Mouse (Mus musculus) liver, embryonic 15.5 days (tissue): ENCODE measurements at regions not wholly inside any gene's neighbourhood (a gene's known extent, or its start where the extent isn't known, plus 50 kb on each side); places are given as distances from the start of the nearest gene placed in this dataset.

Experiments
- ATAC-seq: fragments of 200-750 bp; cut with Nextera tagmentation; 2 replicates; pipeline ENCODE4 v1.8.0; 2017; ENCODE audit warnings: moderate number of reproducible peaks, mild to moderate bottlenecking, moderate library complexity; ENCODE audit not compliant: insufficient read depth
- H3K27ac ChIP-seq: fragments of 300-500 bp; sonication (generic); replicated peaks from 2 replicates; pipeline ENCODE4 v1.5.1; 2015; ENCODE audit warnings: mild to moderate bottlenecking, inconsistent platforms
- H3K27me3 ChIP-seq: fragments of 300-500 bp; sonication (generic); 2 replicates; pipeline ENCODE4 v1.6.1; 2015; ENCODE audit warnings: mild to moderate bottlenecking, inconsistent platforms
- H3K36me3 ChIP-seq: fragments of 300-500 bp; sonication (generic); replicated peaks from 2 replicates; pipeline ENCODE4 v1.6.1; 2015; ENCODE audit warnings: moderate library complexity, mild to moderate bottlenecking, inconsistent platforms
- H3K4me1 ChIP-seq: fragments of 300-500 bp; sonication (generic); replicated peaks from 2 replicates; pipeline ENCODE4 v1.6.1; 2015; ENCODE audit warnings: inconsistent platforms
- H3K4me2 ChIP-seq: fragments of 300-500 bp; sonication (generic); 2 replicates; pipeline ENCODE4 v1.6.1; 2015; ENCODE audit warnings: moderate library complexity, mild to moderate bottlenecking, inconsistent platforms
- H3K4me3 ChIP-seq: fragments of 300-500 bp; sonication (generic); replicated peaks from 2 replicates; pipeline ENCODE4 v1.5.1; 2015; ENCODE audit warnings: mild to moderate bottlenecking, inconsistent platforms
- H3K9ac ChIP-seq: fragments of 300-500 bp; sonication (generic); 2 replicates; pipeline ENCODE4 v1.6.1; 2015; ENCODE audit warnings: moderate library complexity, mild to moderate bottlenecking, inconsistent platforms
- H3K9me3 ChIP-seq: fragments of 300-500 bp; sonication (generic); replicated peaks from 2 replicates; pipeline ENCODE4 v1.6.1; 2016; ENCODE audit warnings: inconsistent platforms
- whole genome bisulfite sequencing: fragments of 180-500 bp; shearing (Covaris S2); methylation state at CpG from one replicate; pipeline ENCODE4 v1.1.7; 2015; ENCODE audit warnings: mixed read lengths; ENCODE audit not compliant: insufficient replicate concordance; 5-methylcytosine and 5-hydroxymethylcytosine counted together

DNA sequence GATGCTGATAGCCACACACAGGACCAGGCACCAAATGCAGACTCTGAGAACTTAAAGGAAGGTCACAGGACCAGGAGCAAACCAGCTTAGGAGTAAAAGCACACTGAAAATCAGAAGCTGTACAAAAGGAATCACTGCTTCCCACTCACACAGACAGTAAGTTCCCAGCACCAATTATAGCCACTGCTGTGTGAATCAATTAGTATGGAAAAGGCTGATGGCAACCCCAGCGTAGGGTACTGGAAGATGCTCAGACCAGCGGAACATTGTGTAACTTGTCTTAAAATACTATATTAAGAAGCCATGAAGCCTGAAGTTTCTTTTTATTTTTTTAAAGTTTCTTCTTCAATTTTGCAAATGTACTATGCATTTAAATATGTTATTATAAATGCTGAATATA lies 115.8 kb downstream of the Lnpk start:
- Histone ChIP-seq H3K27ac (no peak overlapping the region), H3K36me3 (no peaks in the 10 kb centered on the region), H3K27me3 (no peaks in the 10 kb centered on the region), H3K4me1 (no peaks in the 10 kb centered on the region), H3K4me3 (no peak overlapping the region), H3K9me3 (no peaks in the 10 kb centered on the region), H3K9ac (no peak overlapping the region), H3K4me2 (no peak overlapping the region)
- WGBS = 75% methylated on average over 2 of the region's 2 CpGs
- no peak for ATAC-seq

DNA sequence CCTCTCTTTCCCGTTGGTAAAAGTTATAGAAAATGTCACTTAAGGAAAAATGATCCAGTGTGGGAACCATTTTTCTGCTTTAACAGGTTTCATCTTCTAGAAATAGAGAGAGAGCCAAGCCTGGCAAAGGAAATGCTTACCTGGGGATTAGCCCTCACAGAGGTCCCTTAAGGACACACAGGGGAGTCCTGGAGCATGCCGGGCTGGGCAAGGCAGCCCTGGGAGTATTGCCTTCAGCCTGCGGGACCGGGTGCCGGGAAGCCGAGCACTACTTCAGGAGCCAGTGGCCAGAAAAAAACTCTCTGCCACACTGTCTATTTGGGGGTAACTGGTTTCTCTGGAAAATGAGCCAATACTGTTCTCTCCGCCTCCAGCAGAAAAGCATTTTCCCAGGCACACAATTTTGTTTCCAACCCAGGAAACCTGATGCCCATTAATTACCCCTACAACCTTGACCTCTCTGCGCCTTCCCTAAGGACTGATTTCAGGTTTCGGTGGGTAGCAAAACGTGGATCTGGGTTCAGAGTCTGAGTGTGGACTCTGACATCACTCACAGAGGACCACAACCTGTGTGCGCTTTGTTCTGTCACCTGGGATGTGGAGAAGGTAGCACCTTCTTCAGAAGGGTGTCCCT lies 117.9 kb downstream of the Lnpk start:
- no peak overlapping the region for H3K4me2 ChIP-seq
- no peaks in the 10 kb centered on the region for H3K27me3 ChIP-seq
- no peaks in the 10 kb centered on the region for H3K4me1 ChIP-seq
- no peaks in the 10 kb centered on the region for H3K9me3 ChIP-seq
- H3K27ac ChIP-seq = no peak overlapping the region
- H3K9ac ChIP-seq = no peak overlapping the region
- H3K36me3 ChIP-seq = no peaks in the 10 kb centered on the region
- no peak overlapping the region for H3K4me3 ChIP-seq
- WGBS = 50% methylated on average over 11 of the region's 11 CpGs
- no peak for ATAC-seq

DNA sequence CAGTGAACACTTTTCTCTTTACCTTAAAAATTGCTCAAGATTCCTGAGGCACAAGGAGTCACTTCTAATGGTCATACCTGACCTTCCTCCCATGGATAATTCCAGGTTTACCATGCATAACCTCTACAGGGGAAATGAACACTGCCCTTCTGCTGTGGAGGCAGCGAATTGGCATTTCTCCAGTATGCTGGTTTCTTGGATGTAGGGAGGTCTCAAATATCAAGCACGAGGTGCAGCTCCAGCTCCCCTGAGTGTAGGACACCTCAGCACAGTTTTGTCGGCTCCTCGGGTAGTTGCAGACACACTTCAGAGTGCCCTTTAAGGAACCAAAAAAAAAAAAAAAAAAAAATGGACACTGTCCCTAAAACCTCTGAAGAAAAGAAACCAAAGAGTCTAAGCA lies 124.8 kb downstream of the Lnpk start:
- Histone ChIP-seq H3K4me2 (no peak overlapping the region), H3K36me3 (no peaks in the 10 kb centered on the region), H3K9me3 (no peaks in the 10 kb centered on the region), H3K4me3 (no peak overlapping the region), H3K27ac (no peak overlapping the region), H3K4me1 (no peaks in the 10 kb centered on the region), H3K27me3 (no peaks in the 10 kb centered on the region), H3K9ac (no peak overlapping the region)
- ATAC-seq = no peak
- 59% methylated on average over 4 of the region's 4 CpGs for WGBS

DNA sequence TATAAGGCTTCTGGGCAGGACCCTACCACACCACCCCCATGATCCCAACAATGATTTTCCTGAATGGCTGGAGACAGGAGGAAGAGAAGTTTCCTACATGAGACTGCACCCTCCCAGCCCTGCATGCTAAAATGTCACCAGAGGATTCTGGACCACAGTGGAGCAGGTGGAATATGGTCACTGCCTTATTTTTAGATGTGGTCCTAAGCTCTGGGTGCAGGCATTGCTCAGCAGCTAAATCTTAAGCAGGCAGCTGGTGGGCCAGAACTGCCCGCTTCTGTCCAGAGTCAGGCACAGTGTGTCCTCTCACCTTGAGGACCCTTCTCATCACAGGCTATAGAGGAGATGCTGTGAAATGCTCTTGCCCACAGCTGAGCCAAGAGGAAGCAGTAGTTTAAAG lies 126.6 kb downstream of the Lnpk start:
- no peak overlapping the region for H3K9ac ChIP-seq
- no peak overlapping the region for H3K27ac ChIP-seq
- no peaks in the 10 kb centered on the region for H3K27me3 ChIP-seq
- H3K4me3 ChIP-seq = no peak overlapping the region
- H3K4me2 ChIP-seq = no peak overlapping the region
- H3K36me3 ChIP-seq = no peaks in the 10 kb centered on the region
- no peaks in the 10 kb centered on the region for H3K9me3 ChIP-seq
- no peaks in the 10 kb centered on the region for H3K4me1 ChIP-seq
- WGBS = 90% methylated on average over 1 of the region's 1 CpGs
- ATAC-seq = no peak

DNA sequence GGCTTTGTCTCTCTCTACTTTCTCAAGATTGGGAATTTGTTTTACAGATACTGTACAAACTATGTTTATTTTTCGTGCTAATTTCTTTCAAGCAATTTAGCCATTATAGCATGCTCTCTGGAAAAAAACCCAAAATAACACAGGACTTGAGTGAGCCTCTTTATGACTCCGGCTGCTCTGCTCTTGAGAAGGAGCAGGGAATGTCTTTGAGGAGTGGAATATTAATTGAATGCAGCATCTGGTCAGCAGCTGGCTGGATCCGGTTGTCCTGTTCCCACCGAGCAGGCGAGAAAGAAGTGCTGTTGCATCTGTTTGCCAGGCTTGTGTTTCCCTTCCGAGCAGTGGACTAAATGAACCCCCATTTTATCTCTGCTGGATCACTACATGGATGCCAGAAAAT lies 127.7 kb downstream of the Lnpk start:
- no peak overlapping the region for H3K9ac ChIP-seq
- no peaks in the 10 kb centered on the region for H3K9me3 ChIP-seq
- no peak for ATAC-seq
- H3K36me3 ChIP-seq = no peaks in the 10 kb centered on the region
- H3K27ac ChIP-seq = no peak overlapping the region
- WGBS = 53% methylated on average over 6 of the region's 6 CpGs
- no peak overlapping the region for H3K4me2 ChIP-seq
- no peaks in the 10 kb centered on the region for H3K27me3 ChIP-seq
- no peaks in the 10 kb centered on the region for H3K4me1 ChIP-seq
- H3K4me3 ChIP-seq = no peak overlapping the region

DNA sequence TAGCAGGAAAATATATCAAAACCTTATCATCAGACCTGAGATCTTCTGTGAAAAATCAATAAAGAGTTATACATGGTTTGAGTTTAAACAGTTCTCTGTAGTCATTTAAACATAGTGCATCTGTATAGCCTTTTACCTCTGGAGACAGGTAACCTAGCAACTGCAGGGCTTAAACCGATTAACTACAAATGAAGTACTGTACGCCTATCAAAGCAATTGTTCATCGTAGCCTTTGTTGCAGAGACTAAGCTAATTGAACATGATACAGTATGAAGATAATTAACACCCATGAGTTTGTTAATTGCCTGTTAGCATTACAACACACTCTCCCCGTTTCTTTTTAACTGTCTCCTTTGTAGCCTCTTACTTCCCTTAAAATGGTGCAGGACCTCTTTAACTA lies 128.2 kb downstream of the Lnpk start:
- Histone ChIP-seq H3K4me2 (no peak overlapping the region), H3K4me3 (no peak overlapping the region), H3K9me3 (no peaks in the 10 kb centered on the region), H3K27me3 (no peaks in the 10 kb centered on the region), H3K4me1 (no peaks in the 10 kb centered on the region), H3K9ac (no peak overlapping the region), H3K36me3 (no peaks in the 10 kb centered on the region), H3K27ac (no peak overlapping the region)
- no peak for ATAC-seq
- 62% methylated on average over 4 of the region's 4 CpGs for WGBS

DNA sequence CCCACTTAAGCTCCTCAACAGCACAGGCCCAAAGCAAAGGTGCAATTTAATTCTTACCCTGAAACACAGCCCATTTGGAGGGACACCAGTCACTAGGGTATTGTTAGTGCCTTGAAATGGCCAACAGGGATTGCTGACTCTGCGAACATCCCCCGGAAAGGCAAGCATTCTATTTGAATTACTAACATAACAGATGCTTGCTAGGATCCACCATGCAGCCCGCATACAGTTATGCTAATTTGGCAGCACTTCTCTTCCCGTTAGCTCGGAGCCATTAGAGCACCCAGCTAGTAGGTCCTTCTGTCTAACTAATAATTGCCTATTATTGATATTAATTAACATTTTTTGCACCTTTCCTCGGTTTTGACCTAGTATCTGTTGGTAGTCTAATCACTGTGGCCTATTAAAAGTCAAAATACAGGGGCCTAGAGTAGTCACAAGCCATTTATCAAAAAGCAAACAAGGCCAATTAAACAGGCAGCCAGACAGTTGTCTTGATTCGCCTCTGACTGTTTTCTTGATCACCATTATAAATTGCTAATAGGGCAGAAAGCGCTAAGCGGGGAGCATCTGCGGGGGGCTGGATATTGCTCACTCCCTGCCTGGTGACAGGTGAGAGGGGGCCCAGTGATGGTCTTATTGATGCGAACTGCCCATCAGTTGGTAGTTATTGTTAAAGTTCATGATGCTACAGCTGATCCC lies 129.0 kb downstream of the Lnpk start:
- Histone ChIP-seq H3K36me3 (no peaks in the 10 kb centered on the region), H3K27me3 (no peaks in the 10 kb centered on the region), H3K9ac (no peak overlapping the region), H3K4me3 (no peak overlapping the region), H3K4me1 (no peaks in the 10 kb centered on the region), H3K9me3 (no peaks in the 10 kb centered on the region), H3K4me2 (no peak overlapping the region), H3K27ac (no peak overlapping the region)
- WGBS = 68% methylated on average over 11 of the region's 11 CpGs
- no peak for ATAC-seq

DNA sequence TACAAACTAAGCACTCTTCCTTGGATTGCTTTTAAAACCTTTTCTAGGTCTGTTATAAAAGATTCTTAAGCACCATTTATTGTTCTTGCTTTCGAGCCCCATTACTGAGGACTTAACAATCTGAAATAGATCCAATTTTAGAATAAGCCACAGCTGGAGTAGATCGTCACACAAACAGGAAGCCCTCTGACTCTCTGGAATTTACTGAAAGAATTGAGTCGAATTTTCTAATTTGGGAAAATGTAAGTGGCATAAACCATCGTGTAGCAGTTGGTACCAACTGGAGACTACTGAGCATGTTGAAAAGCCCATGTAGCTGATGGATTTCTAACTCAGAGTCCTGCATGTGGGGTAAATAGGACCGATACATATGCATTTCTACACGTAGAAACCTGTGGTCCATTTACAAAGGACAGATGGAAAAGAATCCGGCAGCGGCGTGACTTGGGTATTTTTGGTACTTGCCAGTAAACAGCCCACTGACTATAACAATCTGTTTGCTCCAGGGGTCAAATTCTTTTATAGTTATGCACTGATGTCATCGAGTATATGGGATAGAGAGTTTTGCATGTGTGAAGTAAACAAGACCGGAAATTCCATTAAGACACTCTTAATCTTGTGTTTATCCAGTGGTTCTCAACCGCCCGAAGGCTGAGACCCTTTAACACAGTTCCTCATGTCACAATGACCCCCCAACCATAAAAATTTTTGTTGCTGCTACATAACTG lies 143.9 kb downstream of the Lnpk start:
- H3K27me3 ChIP-seq = no peaks in the 10 kb centered on the region
- no peak for ATAC-seq
- no peaks in the 10 kb centered on the region for H3K36me3 ChIP-seq

DNA sequence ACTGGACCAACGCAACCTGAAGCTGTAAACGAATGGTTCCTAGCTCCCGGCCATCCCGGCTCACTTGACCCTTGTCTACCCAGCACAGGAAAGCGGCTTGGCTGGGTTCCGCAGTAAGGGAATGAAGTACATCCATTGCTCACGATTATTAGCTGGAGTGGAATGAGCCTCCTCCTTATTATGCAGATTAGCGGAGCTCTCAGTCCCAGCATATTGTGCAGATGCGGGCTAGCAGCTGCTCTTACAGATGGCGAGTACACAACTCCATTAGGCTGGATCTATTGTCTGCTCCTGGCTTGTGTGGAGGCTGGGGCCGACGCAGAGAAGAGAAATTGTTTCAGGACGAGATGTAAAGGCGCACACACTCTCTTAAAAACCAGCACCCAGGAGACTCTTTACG lies 152.5 kb downstream of the Lnpk start:
- no peaks in the 10 kb centered on the region for H3K27me3 ChIP-seq
- ATAC-seq = no peak
- no peak overlapping the region for H3K4me3 ChIP-seq
- H3K9ac ChIP-seq = no peak overlapping the region
- H3K9me3 ChIP-seq = no peaks in the 10 kb centered on the region
- H3K27ac ChIP-seq = no peak overlapping the region
- 76% methylated on average over 15 of the region's 15 CpGs for WGBS
- H3K4me1 ChIP-seq = no peaks in the 10 kb centered on the region
- no peak overlapping the region for H3K4me2 ChIP-seq
- H3K36me3 ChIP-seq = no peaks in the 10 kb centered on the region

More for the DNA sequence above, 143.9 kb downstream of the Lnpk start:
- no peak overlapping the region for H3K4me3 ChIP-seq
- no peak overlapping the region for H3K9ac ChIP-seq
- no peak overlapping the region for H3K4me2 ChIP-seq
- WGBS = 68% methylated on average over 13 of the region's 13 CpGs
- no peaks in the 10 kb centered on the region for H3K4me1 ChIP-seq
- no peak overlapping the region for H3K27ac ChIP-seq
- H3K9me3 ChIP-seq = no peaks in the 10 kb centered on the region

DNA sequence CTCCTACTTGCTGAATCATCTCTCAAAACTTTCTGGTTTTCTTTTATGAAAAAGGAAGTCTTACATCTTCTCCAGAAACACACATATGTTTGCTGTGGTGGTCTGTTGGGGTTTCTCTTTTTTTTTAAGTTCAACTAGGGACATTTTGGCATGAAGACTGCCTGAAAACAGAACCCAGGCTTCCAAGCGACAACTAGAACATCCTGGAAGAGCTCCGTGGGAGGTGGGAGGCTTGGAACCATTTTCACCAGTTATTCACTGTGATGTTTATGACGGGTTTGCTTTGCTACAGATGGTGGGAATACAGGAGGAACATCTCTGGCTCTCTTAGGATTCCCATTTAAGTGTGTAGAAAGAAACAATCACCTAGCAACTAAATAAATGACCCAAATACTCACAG lies 154.5 kb downstream of the Lnpk start:
- WGBS = 60% methylated on average over 3 of the region's 3 CpGs
- Histone ChIP-seq H3K4me1 (no peaks in the 10 kb centered on the region), H3K9ac (no peak overlapping the region), H3K4me2 (no peak overlapping the region), H3K4me3 (no peak overlapping the region), H3K9me3 (no peaks in the 10 kb centered on the region), H3K36me3 (no peaks in the 10 kb centered on the region), H3K27ac (no peak overlapping the region), H3K27me3 (no peaks in the 10 kb centered on the region)
- no peak for ATAC-seq

DNA sequence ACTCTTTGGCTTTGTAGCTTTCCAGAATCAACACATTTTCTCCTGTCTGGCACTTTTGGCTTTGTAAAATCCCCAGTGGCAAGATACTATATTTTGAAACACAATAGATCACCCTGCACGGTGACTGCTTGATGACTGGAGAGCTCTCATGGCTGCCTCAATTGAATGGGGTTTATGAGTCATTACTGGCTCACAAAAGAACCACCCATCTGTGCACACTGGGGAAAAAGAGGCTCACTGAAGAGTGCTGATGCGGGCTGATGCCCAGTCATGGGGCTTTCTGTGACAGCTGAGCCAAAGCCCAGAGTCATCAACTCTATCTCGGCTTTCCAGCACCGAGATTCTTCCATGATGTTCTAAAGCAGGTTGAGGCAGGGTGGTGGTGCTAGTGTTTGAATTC lies 163.1 kb downstream of the Lnpk start:
- no peak overlapping the region for H3K27ac ChIP-seq
- no peak for ATAC-seq
- no peaks in the 10 kb centered on the region for H3K4me1 ChIP-seq
- H3K36me3 ChIP-seq = no peaks in the 10 kb centered on the region
- no peak overlapping the region for H3K4me3 ChIP-seq
- H3K4me2 ChIP-seq = no peak overlapping the region
- no peaks in the 10 kb centered on the region for H3K27me3 ChIP-seq
- H3K9ac ChIP-seq = no peak overlapping the region
- no peaks in the 10 kb centered on the region for H3K9me3 ChIP-seq
- WGBS = 63% methylated on average over 4 of the region's 4 CpGs
